Mouse (Mus musculus): ENCODE data around the gene Tyrp1.

- TF ChIP-seq CTCF (IDR thresholded peaks at IDR 0.05; ENCODE audit: extremely low read depth, insufficient read depth, low read length) (no peak), POLR2A (IDR thresholded peaks at IDR 0.05; ENCODE audit: extremely low read depth, insufficient read depth, low read length) (no peak)
Observed at GRCm38 (mm10) chr4:80788339-80788738, 45.6 kb upstream of the Tyrp1 start.

Data from cortical plate, adult 2 months (tissue).